Mouse (Mus musculus) neutrophil, adult 59 days (primary cell): Measurements from ENCODE around the gene Leng8. TPM values are rescaled to one million over a fixed set of nuclear protein-coding genes. Genes with fewer than 3 reads are reported as not detected.

Experiments used
- total RNA-seq, 2 experiments: library from RNA; stranded (reverse); gene quantifications; 1 replicate in 1 of 2; 2 replicates in 1 of 2; pipeline ENCODE4 v1.2.4; 2023

The Leng8 gene
- 100 to 1,000 TPM; 212 to 247 TPM for total RNA-seq

GRCm38 (mm10) chr7:4136771-4137531 lies at the start of gene Leng8:
Leng8 (plus strand) TSS chr7:4137039.

GRCm38 (mm10) chr7:4119344-4119902 lies 17.4 kb upstream of the Leng8 start, which contains the start of gene Ttyh1:
Ttyh1 (plus strand) TSS chr7:4119408.

GRCm38 (mm10) chr7:4150059-4150541 lies 13.3 kb downstream of the Leng8 start, which contains the start of gene Leng9:
Leng9 (minus strand) TSS chr7:4150374.

GRCm38 (mm10) chr7:4164090-4164910 lies 27.5 kb downstream of the Leng8 start, which contains the start of gene Cdc42ep5:
Cdc42ep5 (minus strand) TSS chr7:4164860.

Other genes starting within 250 kb of the Leng8 start
- 100 to 1,000 TPM; 129 to 133 TPM for gene Gm14548, start 238.9 kb upstream of the Leng8 start, total RNA-seq
- gene Lilra6, start 221.5 kb upstream of the Leng8 start, total RNA-seq: 100 to 1,000 TPM; 117 to 121 TPM
- gene Lair1, start 73.8 kb upstream of the Leng8 start, total RNA-seq: 10 to 100 TPM; 19.1 to 19.4 TPM
- not detected for gene Ttyh1, start 17.6 kb upstream of the Leng8 start, total RNA-seq
- gene Leng9, start 13.3 kb downstream of the Leng8 start, total RNA-seq: 1 to 10 TPM; 4.3 to 5.4 TPM
- not detected for gene Cdc42ep5, start 27.8 kb downstream of the Leng8 start, total RNA-seq
- gene Lilra5, start 100.7 kb downstream of the Leng8 start, total RNA-seq: under 1 TPM; 0.24 to 0.33 TPM
- gene Ncr1, start 200.7 kb downstream of the Leng8 start, total RNA-seq: under 1 TPM in 1 of 2 experiments, not detected in 1; 0.38 TPM